In the genomic region with DNA sequence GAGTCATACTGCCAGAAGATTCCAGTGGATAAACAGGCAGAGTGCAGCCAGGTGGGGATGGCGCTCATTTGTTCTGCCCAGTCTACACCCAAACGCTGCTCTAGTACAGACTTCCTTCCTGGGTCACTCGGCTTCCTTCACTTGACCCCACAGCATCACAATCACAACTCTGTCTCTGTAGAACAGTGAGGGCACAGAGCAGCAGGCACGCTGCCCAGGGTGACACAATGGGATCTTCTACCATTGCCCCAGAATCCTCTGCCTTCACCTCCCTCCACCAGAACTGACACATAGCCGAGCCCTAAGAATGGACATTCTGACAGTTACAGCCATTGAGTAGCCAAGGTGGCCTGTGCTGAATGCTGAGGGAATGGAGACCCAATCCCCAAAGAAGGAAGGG, we compare ENCODE assay signal across 27 mouse cellular contexts. TPM values are rescaled to one million over a fixed set of nuclear protein-coding genes. Genes with fewer than 3 reads are reported as not detected.
DNase-seq lines count a peak whose midpoint lies in the region; ATAC-seq lines count a peak whose summit lies in the region.
"Had no signal": no experiment of that assay in that cellular context is flagged by ENCODE, and none has a peak within 500 bp of the region (broad histone marks: within the 10 kb centered on the region; RNA-seq: fewer than 3 reads in every experiment).

No protein-coding gene starts in this region.

- H3K27me3 ChIP-seq in midbrain, embryonic 10.5 days (ENCODE audit: low read depth, poor library complexity, severe bottlenecking), result peaks cover 3% of the 10 kb centered on the region; the same call in 1 of the 2 replicates
- no peaks in the 10 kb centered on the region for H3K27me3 ChIP-seq in midbrain, embryonic 11.5 days (ENCODE audit: control insufficient read depth, insufficient read depth, low read length)
- no peaks in the 10 kb centered on the region for H3K27me3 ChIP-seq in embryonic facial prominence, embryonic 15.5 days
- H3K27me3 ChIP-seq in intestine, embryonic 16.5 days (replicated peaks; ENCODE audit: control insufficient read depth, insufficient read depth, low read length), result no peaks in the 10 kb centered on the region
- H3K27me3 ChIP-seq: forebrain, embryonic 15.5 days; Patski had no signal

- no peak for ATAC-seq in midbrain, embryonic 11.5 days (ENCODE audit: low FRiP score)
- ATAC-seq in embryonic facial prominence, embryonic 15.5 days (ENCODE audit: insufficient number of reproducible peaks, low FRiP score, low TSS enrichment, low read depth), result no peak
- ATAC-seq in intestine, embryonic 16.5 days, result no peak
- ATAC-seq: forebrain, embryonic 15.5 days; inflammation-experienced regulatory T-cells, adult 6 months; Patski had no signal

- H3K9me3 ChIP-seq in midbrain, embryonic 10.5 days (replicated peaks), result no peaks in the 10 kb centered on the region
- no peaks in the 10 kb centered on the region for H3K9me3 ChIP-seq in midbrain, embryonic 11.5 days (ENCODE audit: control insufficient read depth, low read length)
- no peaks in the 10 kb centered on the region for H3K9me3 ChIP-seq in embryonic facial prominence, embryonic 15.5 days (replicated peaks)
- H3K9me3 ChIP-seq in intestine, embryonic 16.5 days (ENCODE audit: control insufficient read depth, low read length), result no peaks in the 10 kb centered on the region
- H3K9me3 ChIP-seq: forebrain, embryonic 12.5 days; forebrain, embryonic 15.5 days; heart, embryonic 10.5 days; heart, embryonic 13.5 days had no signal

- no peak overlapping the region for H3K9ac ChIP-seq in midbrain, embryonic 11.5 days (ENCODE audit: low read length)
- no peak overlapping the region for H3K9ac ChIP-seq in embryonic facial prominence, embryonic 15.5 days
- H3K9ac ChIP-seq in intestine, embryonic 16.5 days (ENCODE audit: low read depth, low read length), result no peak overlapping the region
- H3K9ac ChIP-seq: forebrain, embryonic 12.5 days; forebrain, embryonic 15.5 days; heart, embryonic 13.5 days; hindbrain, embryonic 14.5 days had no signal

- H3K4me3 ChIP-seq in midbrain, embryonic 10.5 days, result no peak overlapping the region
- H3K4me3 ChIP-seq in midbrain, embryonic 11.5 days (ENCODE audit: low read depth, low read length), result no peak overlapping the region
- H3K4me3 ChIP-seq in embryonic facial prominence, embryonic 15.5 days (replicated peaks), result no peak overlapping the region
- no peak overlapping the region for H3K4me3 ChIP-seq in intestine, embryonic 16.5 days (ENCODE audit: low read length)
- H3K4me3 ChIP-seq: erythroblast, embryonic 14.5 days; forebrain, embryonic 12.5 days; forebrain, embryonic 15.5 days; heart, adult 2 months; heart, embryonic 10.5 days; heart, embryonic 13.5 days had no signal

- 91% methylated on average over 5 of the region's 5 CpGs for WGBS in midbrain, embryonic 10.5 days
- 88% methylated on average over 5 of the region's 5 CpGs for WGBS in midbrain, embryonic 11.5 days
- 80% methylated on average over 5 of the region's 5 CpGs for WGBS in embryonic facial prominence, embryonic 15.5 days
- 87% methylated on average over 5 of the region's 5 CpGs for WGBS in intestine, embryonic 16.5 days

- H3K4me2 ChIP-seq in midbrain, embryonic 11.5 days, result no peak overlapping the region
- H3K4me2 ChIP-seq in embryonic facial prominence, embryonic 15.5 days (replicated peaks), result peak overlapping the region; percentile 34
- H3K4me2 ChIP-seq in intestine, embryonic 16.5 days (ENCODE audit: low read depth, low read length), result no peak overlapping the region
- H3K4me2 ChIP-seq: forebrain, embryonic 12.5 days; forebrain, embryonic 15.5 days; heart, embryonic 13.5 days; hindbrain, embryonic 14.5 days had no signal

- DNase-seq in layer of hippocampus, adult 11-12 months (ENCODE audit: low spot score), result peak; percentile 43
- DNase-seq in layer of hippocampus, postnatal 25 days (ENCODE audit: extremely low spot score in 1 of 2, low spot score in 1 of 2), result no peak
- DNase-seq in midbrain, embryonic 10.5 days (ENCODE audit: low spot score), result no peak
- no peak for DNase-seq in midbrain, embryonic 11.5 days (ENCODE audit: low spot score, missing footprints)
- no peak for DNase-seq in adrenal gland, adult 8-10 months
- DNase-seq: adrenal gland, postnatal 14 days; B cell, adult 2 months; cerebellum, adult 11-12 months; cerebellum, adult 8-10 months; cerebellum, postnatal 10 days; gastrocnemius, postnatal 25 days; heart, adult 2 months; heart, postnatal 14 days; heart, postnatal 4 days had no signal

- no peaks in the 10 kb centered on the region for H3K36me3 ChIP-seq in midbrain, embryonic 10.5 days
- H3K36me3 ChIP-seq in midbrain, embryonic 11.5 days (ENCODE audit: control insufficient read depth, insufficient read depth, low read length), result no peaks in the 10 kb centered on the region
- no peaks in the 10 kb centered on the region for H3K36me3 ChIP-seq in embryonic facial prominence, embryonic 15.5 days
- H3K36me3 ChIP-seq in intestine, embryonic 16.5 days (ENCODE audit: control insufficient read depth, insufficient read depth, low read length), result no peaks in the 10 kb centered on the region
- H3K36me3 ChIP-seq: forebrain, embryonic 12.5 days; forebrain, embryonic 15.5 days; G1E; heart, embryonic 10.5 days; heart, embryonic 13.5 days had no signal

- H3K4me1 ChIP-seq in midbrain, embryonic 10.5 days, result peaks cover 61% of the 10 kb centered on the region
- peaks cover 26% of the 10 kb centered on the region for H3K4me1 ChIP-seq in midbrain, embryonic 11.5 days (ENCODE audit: control insufficient read depth, insufficient read depth, low read length)
- peaks cover 28% of the 10 kb centered on the region for H3K4me1 ChIP-seq in embryonic facial prominence, embryonic 15.5 days
- peaks cover 4% of the 10 kb centered on the region; the same call in 1 of the 2 replicates for H3K4me1 ChIP-seq in intestine, embryonic 16.5 days (ENCODE audit: control insufficient read depth, insufficient read depth, low read length)

- H3K27ac ChIP-seq in midbrain, embryonic 10.5 days (replicated peaks), result 0 out of 2 replicates have a peak overlapping the region, but pooled peaks have one; percentile 10
- no peak overlapping the region for H3K27ac ChIP-seq in midbrain, embryonic 11.5 days (ENCODE audit: low read depth, low read length)
- H3K27ac ChIP-seq in embryonic facial prominence, embryonic 15.5 days (replicated peaks), result peak overlapping the region; percentile 86
- no peak overlapping the region for H3K27ac ChIP-seq in intestine, embryonic 16.5 days (ENCODE audit: low read length)
- H3K27ac ChIP-seq: forebrain, embryonic 12.5 days; forebrain, embryonic 15.5 days; heart, adult 2 months; heart, embryonic 10.5 days; heart, embryonic 13.5 days; hindbrain, embryonic 14.5 days; hindbrain, postnatal 0 days had no signal

RNA-seq across cellular contexts. Expression of a gene that starts 20.3 kb away (rescaled TPM):
- total RNA-seq in layer of hippocampus, postnatal 25 days (2021), result 10 to 100 TPM; 84.5 to 89.7 TPM
- polyA plus RNA-seq in midbrain, embryonic 10.5 days (2016; fragmentation: Nextera tagmentation; extraction: Ambion mirVana), result 9.2 and 11.8 TPM in 2 replicates
- 8.0 and 9.1 TPM in 2 replicates for polyA plus RNA-seq in midbrain, embryonic 11.5 days (2014; fragmentation: Nextera tagmentation; extraction: Ambion mirVana)
- polyA plus RNA-seq in embryonic facial prominence, embryonic 15.5 days (2015; fragmentation: Nextera tagmentation; extraction: Ambion mirVana), result 13.2 and 14.7 TPM in 2 replicates
- total RNA-seq in adrenal gland, adult 8-10 months (2022), result 10 to 100 TPM in 2 of 4 experiments, 1 to 10 TPM in 2; 5.4 to 12.6 (median 9.4) TPM
- polyA plus RNA-seq in intestine, embryonic 16.5 days (2015; fragmentation: Nextera tagmentation; extraction: Ambion mirVana), result 5.6 and 5.8 TPM in 2 replicates
- total RNA-seq: granulocyte monocyte progenitor cell, adult 5-6 weeks had no signal
- polyA plus RNA-seq: erythroblast, embryonic 14.5 days; G1E had no signal

Comparison
In these comparisons a context has a peak if more than half of its experiments do, and no peak if none do; other contexts are left out.
1. H3K27ac ChIP-seq: peak in midbrain, embryonic 10.5 days (single experiment) and embryonic facial prominence, embryonic 15.5 days (single experiment); none in midbrain, embryonic 11.5 days (single experiment) and intestine, embryonic 16.5 days (single experiment).